Mouse (Mus musculus): ENCODE measurements at regions not wholly inside any gene's neighbourhood (a gene's known extent, or its start where the extent isn't known, plus 50 kb on each side); places are given as distances from the start of the nearest gene placed in this dataset.

DNA sequence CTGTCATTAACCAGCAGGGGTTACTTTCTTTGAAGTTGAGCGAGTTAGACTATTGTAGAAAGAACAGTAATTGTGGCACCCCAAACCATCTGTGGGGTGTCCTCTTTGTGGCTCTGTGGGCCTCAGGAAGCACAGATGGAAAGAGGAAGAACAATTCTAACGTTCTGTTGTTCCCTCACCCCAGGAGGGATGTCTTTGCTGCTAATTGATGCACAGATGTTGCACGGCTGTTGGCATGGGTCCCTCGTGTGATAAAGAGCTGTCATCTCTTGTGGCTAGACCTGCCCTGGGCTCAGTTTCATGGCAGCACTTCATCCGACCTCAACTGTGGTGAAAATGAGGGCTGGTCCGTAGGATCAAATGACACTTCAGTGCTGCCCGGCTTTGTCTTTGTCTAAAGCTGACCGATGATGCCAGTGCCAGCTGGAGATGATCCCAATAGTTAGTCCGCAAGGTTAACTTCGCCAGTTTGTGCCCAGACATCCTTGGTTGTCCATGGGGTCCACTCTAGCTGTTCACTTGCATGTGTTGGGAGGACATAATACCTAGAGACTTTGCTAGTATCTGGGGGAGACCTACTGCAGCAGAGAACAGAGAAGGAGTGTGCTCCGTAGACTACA, 241.1 kb upstream of the Cxcr4 start:
- no peaks in the 10 kb centered on the region for H3K27me3 ChIP-seq (ENCODE audit: control insufficient read depth, insufficient read depth, low read length, poor library complexity, severe bottlenecking)
- no peak overlapping the region for H3K9ac ChIP-seq (ENCODE audit: low read depth, poor library complexity, severe bottlenecking)
- H3K27ac ChIP-seq (ENCODE audit: insufficient read depth, low read length): no peak overlapping the region
- H3K9me3 ChIP-seq (replicated peaks; ENCODE audit: control insufficient read depth, insufficient read depth, low read length, poor library complexity, severe bottlenecking): no peaks in the 10 kb centered on the region
- TF ChIP-seq EP300 (IDR thresholded peaks at IDR 0.05; ENCODE audit: insufficient read depth, low read depth, low read length) (no peak), CTCF (IDR thresholded peaks at IDR 0.05; ENCODE audit: low read depth, low read length) (no peak), POLR2A (IDR thresholded peaks at IDR 0.05; ENCODE audit: insufficient read depth, low read length) (no peak)
- H3K4me3 ChIP-seq (ENCODE audit: low read depth, low read length): no peak overlapping the region
- no peaks in the 10 kb centered on the region for H3K36me3 ChIP-seq (ENCODE audit: control insufficient read depth, insufficient read depth, low read length, poor library complexity, severe bottlenecking)
- H3K4me1 ChIP-seq (ENCODE audit: control insufficient read depth, insufficient read depth, low read length): no peaks in the 10 kb centered on the region

DNA sequence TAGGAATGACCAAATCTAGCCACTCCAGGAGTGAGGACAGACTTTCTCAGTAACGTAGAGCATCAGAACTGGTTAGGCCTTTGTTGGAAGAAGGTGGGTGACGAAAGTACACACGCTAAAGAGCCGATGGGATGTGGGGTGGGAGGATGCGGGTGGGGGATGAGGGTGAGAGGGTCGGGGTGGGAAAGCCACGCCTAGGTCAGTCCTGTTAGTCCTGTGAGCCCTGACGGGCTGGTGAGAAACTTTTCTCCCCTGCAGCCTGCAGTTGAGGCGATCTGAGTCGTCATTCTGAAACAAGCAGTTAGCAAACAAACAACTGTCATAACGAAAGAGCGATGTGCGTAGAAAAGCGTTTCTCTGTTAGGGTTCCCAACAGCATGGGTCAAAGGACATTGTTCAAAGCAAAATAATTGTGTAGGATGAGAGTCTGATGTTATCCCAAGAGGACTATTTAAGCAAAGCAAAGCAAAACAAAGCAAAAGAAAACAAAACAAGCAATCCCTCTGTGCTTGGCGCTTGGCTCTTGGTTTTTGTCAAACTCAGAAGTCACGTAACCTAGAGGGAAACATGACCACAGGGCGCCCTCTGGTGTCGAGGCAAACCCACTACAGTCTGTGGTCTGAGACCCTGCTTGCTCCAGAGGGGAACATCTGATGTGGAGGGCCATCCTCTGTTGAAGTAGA, 240.2 kb upstream of the Cxcr4 start:
- TF ChIP-seq EP300 (IDR thresholded peaks at IDR 0.05; ENCODE audit: insufficient read depth, low read depth, low read length) (no peak), POLR2A (IDR thresholded peaks at IDR 0.05; ENCODE audit: insufficient read depth, low read length) (no peak), CTCF (IDR thresholded peaks at IDR 0.05; ENCODE audit: low read depth, low read length) (peak; percentile 89)
- no peaks in the 10 kb centered on the region for H3K4me1 ChIP-seq (ENCODE audit: control insufficient read depth, insufficient read depth, low read length)
- no peak overlapping the region for H3K27ac ChIP-seq (ENCODE audit: insufficient read depth, low read length)
- no peaks in the 10 kb centered on the region for H3K9me3 ChIP-seq (replicated peaks; ENCODE audit: control insufficient read depth, insufficient read depth, low read length, poor library complexity, severe bottlenecking)
- no peaks in the 10 kb centered on the region for H3K36me3 ChIP-seq (ENCODE audit: control insufficient read depth, insufficient read depth, low read length, poor library complexity, severe bottlenecking)
- H3K4me3 ChIP-seq (ENCODE audit: low read depth, low read length): no peak overlapping the region
- H3K9ac ChIP-seq (ENCODE audit: low read depth, poor library complexity, severe bottlenecking): no peak overlapping the region
- H3K27me3 ChIP-seq (ENCODE audit: control insufficient read depth, insufficient read depth, low read length, poor library complexity, severe bottlenecking): no peaks in the 10 kb centered on the region

DNA sequence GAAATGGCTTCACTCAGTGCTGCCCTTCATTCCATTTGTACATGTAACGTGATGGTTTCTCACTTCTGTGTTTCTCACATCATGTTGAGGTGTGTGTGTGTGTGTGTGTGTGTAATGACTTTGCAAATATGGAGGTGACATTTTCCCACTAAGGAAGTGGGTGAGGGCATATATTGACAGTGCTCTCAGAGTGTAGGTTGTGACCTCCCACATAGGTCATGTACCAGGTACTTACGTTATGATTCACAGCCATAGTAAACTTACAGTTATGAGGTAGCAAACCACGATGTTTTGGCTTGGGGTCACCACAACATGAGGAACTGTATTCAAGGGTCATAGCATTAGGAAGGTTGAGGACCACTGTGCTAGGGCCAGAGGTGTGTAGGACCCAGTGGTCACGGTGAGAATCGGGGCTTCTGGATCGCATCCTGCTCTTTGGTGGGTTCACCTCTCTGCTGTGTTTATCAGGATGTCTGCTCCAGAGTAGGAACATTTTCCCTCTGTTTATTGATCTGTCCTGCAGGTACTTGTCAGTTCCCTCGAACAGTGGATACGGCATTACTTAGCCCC, 238.7 kb upstream of the Cxcr4 start:
- no peak overlapping the region for H3K27ac ChIP-seq (ENCODE audit: insufficient read depth, low read length)
- no peak overlapping the region for H3K4me3 ChIP-seq (ENCODE audit: low read depth, low read length)
- H3K9me3 ChIP-seq (replicated peaks; ENCODE audit: control insufficient read depth, insufficient read depth, low read length, poor library complexity, severe bottlenecking): no peaks in the 10 kb centered on the region
- no peaks in the 10 kb centered on the region for H3K27me3 ChIP-seq (ENCODE audit: control insufficient read depth, insufficient read depth, low read length, poor library complexity, severe bottlenecking)
- TF ChIP-seq CTCF (IDR thresholded peaks at IDR 0.05; ENCODE audit: low read depth, low read length) (no peak), EP300 (IDR thresholded peaks at IDR 0.05; ENCODE audit: insufficient read depth, low read depth, low read length) (no peak), POLR2A (IDR thresholded peaks at IDR 0.05; ENCODE audit: insufficient read depth, low read length) (no peak)
- H3K9ac ChIP-seq (ENCODE audit: low read depth, poor library complexity, severe bottlenecking): no peak overlapping the region
- H3K4me1 ChIP-seq (ENCODE audit: control insufficient read depth, insufficient read depth, low read length): no peaks in the 10 kb centered on the region
- H3K36me3 ChIP-seq (ENCODE audit: control insufficient read depth, insufficient read depth, low read length, poor library complexity, severe bottlenecking): no peaks in the 10 kb centered on the region

DNA sequence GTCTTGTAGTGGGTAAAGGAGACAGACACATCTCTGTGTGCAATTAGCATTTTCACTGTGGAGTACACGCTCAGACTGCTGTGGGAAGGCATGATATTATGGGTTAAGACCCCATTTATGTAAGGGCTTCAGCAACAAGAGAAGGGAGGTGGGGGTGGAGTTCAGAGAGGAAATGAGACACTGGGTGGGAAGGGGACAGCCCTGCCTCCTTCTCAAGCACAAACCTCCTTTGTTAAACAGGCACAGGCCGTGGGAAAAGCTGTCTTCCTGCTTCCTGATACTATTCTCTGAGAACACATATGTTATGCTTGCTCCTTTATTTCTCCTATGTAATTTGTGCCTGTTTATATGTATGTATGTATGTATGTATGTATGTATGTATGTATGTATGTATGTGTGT, 237.4 kb upstream of the Cxcr4 start:
- no peaks in the 10 kb centered on the region for H3K4me1 ChIP-seq (ENCODE audit: control insufficient read depth, insufficient read depth, low read length)
- no peak overlapping the region for H3K4me3 ChIP-seq (ENCODE audit: low read depth, low read length)
- no peak overlapping the region for H3K9ac ChIP-seq (ENCODE audit: low read depth, poor library complexity, severe bottlenecking)
- no peaks in the 10 kb centered on the region for H3K36me3 ChIP-seq (ENCODE audit: control insufficient read depth, insufficient read depth, low read length, poor library complexity, severe bottlenecking)
- no peaks in the 10 kb centered on the region for H3K27me3 ChIP-seq (ENCODE audit: control insufficient read depth, insufficient read depth, low read length, poor library complexity, severe bottlenecking)
- no peak overlapping the region for H3K27ac ChIP-seq (ENCODE audit: insufficient read depth, low read length)
- no peaks in the 10 kb centered on the region for H3K9me3 ChIP-seq (replicated peaks; ENCODE audit: control insufficient read depth, insufficient read depth, low read length, poor library complexity, severe bottlenecking)
- no peak for TF ChIP-seq EP300 (IDR thresholded peaks at IDR 0.05; ENCODE audit: insufficient read depth, low read depth, low read length)
- TF ChIP-seq CTCF (IDR thresholded peaks at IDR 0.05; ENCODE audit: low read depth, low read length): no peak
- TF ChIP-seq POLR2A (IDR thresholded peaks at IDR 0.05; ENCODE audit: insufficient read depth, low read length): no peak

DNA sequence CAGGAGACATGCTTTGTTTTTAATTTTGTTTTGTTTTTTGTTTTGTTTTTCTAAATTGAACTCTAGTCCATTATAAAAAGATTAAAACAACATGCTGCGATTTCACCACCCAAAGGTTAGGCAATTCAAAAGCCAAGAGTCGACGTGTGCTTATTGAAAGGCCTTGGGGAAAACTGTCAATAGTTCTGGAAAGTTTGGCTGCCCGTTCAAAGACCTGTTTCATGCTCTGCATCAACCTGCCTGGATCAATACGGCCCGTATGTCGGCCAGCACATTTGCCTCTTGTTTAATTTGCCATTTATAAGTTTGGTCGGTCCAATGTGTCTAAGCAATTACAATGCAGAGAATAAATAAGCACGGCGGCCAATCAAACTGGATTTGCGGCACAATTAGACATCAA, 234.3 kb upstream of the Cxcr4 start:
- H3K4me3 ChIP-seq (ENCODE audit: low read depth, low read length): no peak overlapping the region
- no peaks in the 10 kb centered on the region for H3K4me1 ChIP-seq (ENCODE audit: control insufficient read depth, insufficient read depth, low read length)
- no peaks in the 10 kb centered on the region for H3K36me3 ChIP-seq (ENCODE audit: control insufficient read depth, insufficient read depth, low read length, poor library complexity, severe bottlenecking)
- no peaks in the 10 kb centered on the region for H3K27me3 ChIP-seq (ENCODE audit: control insufficient read depth, insufficient read depth, low read length, poor library complexity, severe bottlenecking)
- TF ChIP-seq POLR2A (IDR thresholded peaks at IDR 0.05; ENCODE audit: insufficient read depth, low read length) (no peak), CTCF (IDR thresholded peaks at IDR 0.05; ENCODE audit: low read depth, low read length) (no peak), EP300 (IDR thresholded peaks at IDR 0.05; ENCODE audit: insufficient read depth, low read depth, low read length) (no peak)
- H3K9ac ChIP-seq (ENCODE audit: low read depth, poor library complexity, severe bottlenecking): no peak overlapping the region
- no peak overlapping the region for H3K27ac ChIP-seq (ENCODE audit: insufficient read depth, low read length)
- no peaks in the 10 kb centered on the region for H3K9me3 ChIP-seq (replicated peaks; ENCODE audit: control insufficient read depth, insufficient read depth, low read length, poor library complexity, severe bottlenecking)

All from ES-Bruce4 (cell line).